Mouse (Mus musculus): ENCODE results near the gene Rbms2.
A peak's percentile ranks its signal among the peaks of the same experiment; 100 is the strongest.

The Rbms2 gene

DNA sequence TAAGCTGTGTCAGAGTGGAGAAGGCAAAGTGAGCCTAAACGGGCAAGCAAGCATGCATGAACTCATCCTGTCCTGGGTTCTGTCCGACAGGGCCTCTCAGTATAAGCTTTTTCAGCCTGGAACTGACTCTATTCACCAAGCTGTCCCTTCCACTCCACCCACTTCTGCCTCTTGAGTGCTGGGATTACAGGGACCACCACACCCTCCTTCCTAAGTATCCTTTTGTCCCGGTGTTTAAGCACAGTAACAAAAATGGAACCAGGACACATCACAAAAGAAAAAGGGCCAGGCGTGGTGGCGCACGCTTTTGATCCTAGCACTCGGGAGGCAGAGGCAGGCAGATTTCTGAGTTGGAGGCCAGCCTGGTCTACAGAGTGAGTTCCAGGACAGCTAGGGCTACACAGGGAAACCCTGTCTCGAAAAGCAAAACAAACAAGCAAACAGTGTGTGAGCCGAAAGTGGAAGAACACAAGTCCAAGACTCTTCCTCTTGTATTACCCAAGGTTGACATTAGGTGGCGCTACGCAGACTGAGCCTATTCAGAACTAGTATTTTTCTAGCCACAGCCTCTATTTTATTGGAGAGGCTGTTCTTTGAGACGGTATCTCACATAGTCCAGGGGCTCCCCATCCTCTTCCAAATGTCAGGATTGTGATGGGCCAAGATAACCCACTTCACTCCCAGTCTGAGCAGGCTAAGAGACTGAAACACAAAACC is 39.7 kb downstream of the Rbms2 start:
- peak; percentile 39 to 60 for DNase-seq (ENCODE audit: low spot score in 2 of 2)

DNA sequence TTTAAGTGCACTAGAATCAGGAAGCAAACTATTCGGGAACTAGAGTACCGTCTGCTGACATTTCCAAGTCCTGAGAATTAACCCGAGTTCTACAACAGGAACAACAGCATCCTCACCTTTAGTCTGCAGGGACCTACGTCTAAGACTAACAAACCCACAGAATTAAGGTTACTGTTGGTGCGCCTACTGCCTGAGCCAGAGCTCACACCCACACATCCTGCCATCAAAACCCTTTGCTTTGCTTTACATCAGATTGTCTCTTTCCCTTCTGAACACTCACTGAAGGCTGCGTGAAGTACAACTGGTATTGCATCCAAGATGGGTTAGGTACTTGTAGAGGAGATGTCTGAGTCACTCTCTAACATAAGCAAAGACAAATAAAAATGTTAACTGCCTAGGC is 44.7 kb downstream of the Rbms2 start:
- peak in 1 of 2 experiments; percentile 35 for DNase-seq (ENCODE audit: low spot score in 2 of 2)

DNA sequence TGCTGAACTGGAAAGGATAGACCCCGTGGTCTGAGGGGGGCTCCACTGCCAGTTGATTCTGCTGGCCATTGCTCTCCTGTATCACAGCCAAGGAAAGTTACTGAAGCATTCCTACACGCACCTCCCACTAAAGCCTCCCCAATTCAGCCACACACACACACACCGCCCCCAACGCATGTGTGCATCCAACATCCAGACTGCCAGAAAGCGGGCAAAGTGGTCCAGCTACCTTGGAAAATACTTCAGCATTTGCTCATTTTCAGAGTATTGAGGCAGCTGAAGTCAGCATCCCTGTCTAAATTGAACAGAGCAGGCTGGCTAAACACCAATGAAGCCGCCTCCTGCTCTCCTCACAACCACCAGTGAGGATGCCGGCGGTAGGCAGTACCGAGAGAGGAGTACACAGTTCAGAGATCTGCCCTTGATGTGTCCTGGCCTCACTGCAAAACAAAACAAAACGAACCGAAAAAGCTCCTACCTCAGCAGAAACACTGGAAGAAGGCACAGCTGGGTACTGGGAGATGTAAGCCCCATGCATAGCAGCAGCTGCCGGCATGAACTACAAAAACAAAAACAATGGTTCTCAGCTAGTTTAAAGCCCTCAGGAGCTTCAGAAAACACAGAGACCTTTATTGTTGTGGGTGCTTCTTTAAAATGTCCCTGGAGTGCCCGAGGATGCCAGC is 46.3 kb downstream of the Rbms2 start:
- peak; percentile 82 for DNase-seq (ENCODE audit: low spot score in 2 of 2)

DNA sequence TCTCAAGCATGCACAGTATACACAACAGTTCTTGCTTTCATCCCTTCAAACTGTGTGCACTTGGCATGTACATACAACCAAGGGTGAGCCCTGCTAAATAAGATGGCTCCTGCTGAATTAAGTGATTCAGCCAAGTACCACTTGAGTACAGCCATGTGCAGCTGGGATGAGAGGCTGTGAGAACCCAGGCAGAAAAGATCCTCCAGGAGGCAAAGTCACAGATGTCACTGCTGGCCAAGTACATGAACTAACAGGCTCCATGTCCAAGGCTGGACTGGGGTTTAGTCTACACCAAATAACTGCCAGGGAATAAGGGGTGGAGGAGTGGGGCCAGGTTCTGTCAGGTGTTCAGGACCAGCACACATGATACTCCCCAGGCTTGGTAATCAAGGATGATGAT is 48.3 kb downstream of the Rbms2 start:
- DNase-seq (ENCODE audit: low spot score in 2 of 2): no peak

DNA sequence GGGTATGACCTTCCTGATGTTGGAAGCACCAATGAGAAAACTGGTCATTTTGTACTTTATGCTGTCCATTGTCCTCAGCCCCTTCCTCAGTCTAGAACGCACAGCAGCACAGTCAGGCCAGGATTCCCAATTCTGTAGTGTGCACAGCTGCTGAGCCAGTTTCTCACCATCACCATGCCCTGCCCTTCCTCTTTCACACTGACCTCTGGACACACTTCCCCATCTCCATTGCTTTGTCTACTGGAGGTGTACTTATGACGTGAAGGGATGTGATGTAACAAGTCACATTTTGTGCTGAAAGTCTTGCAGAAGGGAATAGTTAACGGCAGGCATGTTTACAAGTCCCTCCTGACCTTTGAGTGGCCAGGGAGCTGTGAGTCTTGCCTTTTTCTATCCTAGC is 48.8 kb downstream of the Rbms2 start:
- no peak for DNase-seq (ENCODE audit: low spot score in 2 of 2)

DNA sequence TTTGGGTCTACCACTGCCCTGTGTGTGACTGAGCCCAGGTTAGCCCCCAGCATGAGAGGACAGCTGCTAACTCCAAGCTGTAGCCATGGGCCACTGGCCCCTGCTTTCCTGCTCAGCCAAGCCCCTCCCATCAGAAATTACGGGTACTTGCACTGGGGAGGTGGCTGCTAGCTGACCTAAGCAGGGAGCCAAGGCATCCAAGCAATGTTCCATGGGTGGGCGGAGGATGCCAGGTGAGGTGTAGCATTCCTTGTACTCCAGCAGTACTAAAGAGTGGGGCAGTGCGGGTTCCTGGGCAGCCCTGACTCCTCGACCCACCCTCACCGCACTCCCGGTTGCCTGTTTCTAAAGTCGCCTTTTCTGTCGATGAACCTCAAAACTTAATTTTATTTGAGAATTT is 52.0 kb downstream of the Rbms2 start:
- no peak for DNase-seq (ENCODE audit: low spot score in 2 of 2)

DNA sequence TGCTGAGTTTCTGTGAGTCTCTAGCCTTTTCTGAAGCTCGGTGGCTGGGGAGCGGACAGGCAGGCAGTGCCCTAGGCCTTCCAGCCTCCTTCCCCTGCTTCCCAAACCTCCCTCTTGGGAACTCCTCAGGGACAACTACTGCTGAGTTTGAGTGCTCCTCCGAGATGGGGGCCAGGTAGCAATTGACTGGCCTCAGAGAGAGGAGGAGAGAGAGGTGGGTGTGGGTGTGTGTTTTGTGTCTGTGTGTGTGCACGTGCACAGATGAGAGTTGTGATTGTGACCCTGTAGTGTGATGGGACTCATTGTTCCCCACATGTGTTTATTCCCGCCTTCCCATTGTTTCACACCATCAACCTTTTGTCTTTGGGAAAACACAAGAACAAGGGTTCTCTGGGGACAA is 52.6 kb downstream of the Rbms2 start:
- no peak for DNase-seq (ENCODE audit: low spot score in 2 of 2)

DNA sequence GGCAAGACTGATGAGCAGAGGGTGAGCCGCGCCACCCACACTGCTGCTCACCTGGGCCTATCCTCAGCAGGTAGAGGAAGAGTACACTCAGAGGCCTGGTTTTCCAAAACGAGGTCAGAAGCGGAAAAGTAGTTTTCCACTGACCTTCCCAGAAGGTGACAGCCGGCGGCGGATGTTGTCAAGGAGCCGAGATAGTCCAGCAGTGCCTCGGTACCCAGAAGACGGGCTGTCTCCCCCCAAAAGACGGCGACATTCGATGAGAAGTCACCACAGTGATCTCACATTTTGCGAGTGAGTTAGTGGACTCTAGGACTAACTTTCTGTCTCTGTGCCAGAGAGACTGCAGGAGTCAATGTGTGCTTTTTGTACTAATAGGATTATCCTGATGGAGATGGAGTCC is 54.1 kb downstream of the Rbms2 start:
- no peak for DNase-seq (ENCODE audit: low spot score in 2 of 2)

DNA sequence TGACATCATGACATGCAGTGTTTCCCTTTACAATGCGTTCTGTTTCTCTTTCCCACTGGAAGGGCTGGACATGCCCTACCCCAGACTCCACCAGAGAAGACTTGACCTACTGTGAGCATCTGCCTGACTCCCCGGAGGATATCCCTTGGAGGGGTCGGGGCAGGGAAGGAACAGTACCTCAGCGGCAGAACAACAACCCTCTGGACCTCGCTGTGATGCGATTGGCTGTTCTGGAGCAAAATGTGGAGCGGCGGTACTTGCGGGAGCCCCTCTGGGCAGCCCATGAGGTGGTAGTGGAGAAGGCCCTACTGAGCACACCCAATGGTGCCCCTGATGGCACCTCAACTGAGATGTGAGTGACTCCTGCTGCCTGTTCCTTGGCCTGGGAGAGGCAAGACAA is 55.3 kb downstream of the Rbms2 start:
- DNase-seq (ENCODE audit: low spot score in 2 of 2): no peak

DNA sequence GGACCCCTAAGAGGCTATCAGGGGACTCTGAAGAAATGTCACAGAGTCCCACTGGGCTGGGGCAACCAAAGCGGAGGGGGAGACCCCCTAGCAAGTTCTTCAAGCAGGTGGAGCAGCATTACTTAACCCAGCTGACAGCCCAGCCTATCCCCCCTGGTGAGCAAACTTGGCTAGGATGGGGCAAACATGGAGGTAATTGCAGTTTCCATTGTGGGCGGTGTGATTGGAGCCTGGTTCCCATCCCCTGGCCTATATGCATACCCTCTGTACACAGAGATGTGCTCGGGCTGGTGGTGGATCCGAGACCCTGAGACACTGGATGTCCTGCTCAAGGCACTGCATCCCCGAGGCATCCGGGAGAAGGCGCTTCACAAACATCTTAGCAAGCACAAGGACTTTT is 56.3 kb downstream of the Rbms2 start:
- DNase-seq (ENCODE audit: low spot score in 2 of 2): no peak

DNA sequence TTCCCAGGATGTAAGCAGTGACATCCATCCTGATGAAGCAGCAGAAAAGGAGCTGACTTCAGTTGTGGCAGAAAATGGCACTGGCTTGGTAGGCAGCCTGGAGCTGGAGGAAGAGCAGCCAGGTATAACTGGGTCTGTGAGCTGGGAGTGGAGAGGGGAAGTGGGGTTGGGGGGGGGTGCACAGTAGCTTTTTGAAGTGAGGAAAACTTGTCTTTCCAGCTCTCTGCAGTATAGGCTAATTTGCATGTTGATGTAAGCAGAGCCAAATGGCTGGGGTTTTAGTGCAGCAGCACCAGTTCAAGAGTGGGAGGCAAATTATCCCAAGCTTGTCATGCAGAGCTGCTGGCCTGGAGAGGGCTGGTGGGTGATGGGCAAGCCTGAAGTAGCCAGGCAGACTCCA is 68.9 kb downstream of the Rbms2 start:
- DNase-seq (ENCODE audit: low spot score in 2 of 2): no peak

DNA sequence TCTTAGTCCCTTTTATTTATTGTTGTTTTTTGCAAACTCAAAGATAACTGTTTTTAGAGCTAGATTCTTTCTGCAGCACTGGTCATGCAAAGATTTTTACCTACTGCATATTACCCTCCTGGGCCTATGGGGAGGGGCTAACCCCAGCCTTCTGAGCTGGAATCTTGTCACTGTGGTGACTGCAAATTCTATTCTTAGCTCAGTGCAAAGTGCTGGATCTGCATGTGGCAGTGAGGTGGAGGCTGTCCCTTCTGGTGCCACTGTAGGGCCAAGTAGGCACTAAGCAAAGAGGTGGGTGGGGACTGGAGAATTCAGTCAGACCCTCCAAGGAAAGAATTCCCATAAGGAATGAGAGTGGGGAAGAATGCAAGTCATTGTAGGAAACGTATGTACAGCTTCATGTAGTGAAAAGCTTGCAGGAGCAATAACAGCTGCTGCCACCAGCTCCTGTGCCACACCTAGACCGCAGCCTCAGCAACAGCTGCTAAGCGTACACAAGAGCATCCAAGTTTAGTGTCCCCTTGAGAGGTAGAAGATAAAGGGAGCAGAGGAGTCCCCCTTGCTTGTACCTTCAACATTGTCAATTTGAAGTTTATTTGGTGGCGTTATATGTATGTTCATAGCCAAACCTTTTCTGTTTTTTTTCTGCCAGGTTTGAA is 69.9 kb downstream of the Rbms2 start:
- DNase-seq (ENCODE audit: low spot score in 2 of 2): no peak

DNA sequence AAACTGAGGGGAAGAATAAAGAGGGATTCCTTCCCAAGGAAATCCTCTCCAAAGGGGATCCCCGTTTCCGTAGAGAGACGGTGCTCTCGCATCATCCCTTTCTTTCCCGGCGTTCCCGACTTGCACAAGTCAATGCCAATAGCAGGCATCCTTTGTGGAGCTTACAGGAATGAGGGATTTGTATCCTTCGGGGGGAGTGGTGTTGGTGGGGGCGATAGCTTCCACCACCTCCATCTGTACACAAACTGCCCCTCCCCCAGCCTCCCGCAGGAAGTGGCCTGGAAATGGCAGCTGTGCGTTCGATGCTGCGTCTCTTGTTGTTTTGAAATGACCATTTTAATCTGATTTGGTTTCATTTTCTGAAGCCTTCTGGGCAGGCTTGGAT is 82.5 kb downstream of the Rbms2 start:
- DNase-seq (ENCODE audit: low spot score in 2 of 2): peak; percentile 56 to 66

DNA sequence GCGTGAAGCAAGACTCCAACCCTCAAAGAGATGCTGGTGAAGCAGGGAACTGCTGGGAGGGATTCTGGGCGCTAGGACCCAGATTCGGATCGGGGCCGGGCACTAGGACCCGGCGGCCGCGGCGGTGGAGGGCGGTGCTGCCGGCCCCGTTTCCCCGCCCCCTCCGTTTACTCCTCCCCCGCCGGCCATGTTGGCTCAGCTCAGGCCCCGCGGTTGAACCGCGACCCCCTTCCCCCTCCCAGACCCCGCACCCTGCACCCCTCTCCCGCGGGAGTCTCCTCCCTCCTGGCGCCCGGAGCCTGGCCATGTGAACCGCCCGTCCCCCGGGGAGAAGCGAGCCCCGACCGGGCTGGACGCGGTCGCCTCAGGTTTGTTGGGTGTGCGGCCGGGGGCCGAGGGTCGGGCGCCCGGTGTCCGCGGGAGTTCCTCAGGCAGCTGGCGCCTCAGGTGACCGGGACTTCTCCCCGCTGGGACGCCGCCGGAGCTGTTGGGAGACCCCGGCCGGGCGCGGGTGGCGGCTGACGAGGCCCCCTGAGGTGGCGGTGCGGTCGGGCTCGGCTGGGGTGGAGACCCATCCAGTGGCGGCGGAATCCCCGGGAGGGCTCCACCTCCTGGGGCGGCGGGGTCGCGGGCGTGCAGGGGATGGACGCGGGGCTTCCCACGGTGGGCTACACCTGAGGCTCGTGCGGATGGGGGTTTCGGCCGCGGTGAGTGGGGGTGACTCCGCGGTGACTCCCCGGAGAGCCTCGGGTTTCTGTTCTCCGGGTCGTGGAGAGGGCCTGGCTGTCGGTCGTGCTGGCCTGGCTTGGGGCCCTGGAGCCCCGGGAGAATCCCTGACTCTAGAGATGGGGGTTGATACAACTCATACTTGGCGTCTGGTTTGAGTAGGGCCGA is 83.2 kb downstream of the Rbms2 start:
- peak; percentile 77 to 86 for DNase-seq (ENCODE audit: low spot score in 2 of 2)

DNA sequence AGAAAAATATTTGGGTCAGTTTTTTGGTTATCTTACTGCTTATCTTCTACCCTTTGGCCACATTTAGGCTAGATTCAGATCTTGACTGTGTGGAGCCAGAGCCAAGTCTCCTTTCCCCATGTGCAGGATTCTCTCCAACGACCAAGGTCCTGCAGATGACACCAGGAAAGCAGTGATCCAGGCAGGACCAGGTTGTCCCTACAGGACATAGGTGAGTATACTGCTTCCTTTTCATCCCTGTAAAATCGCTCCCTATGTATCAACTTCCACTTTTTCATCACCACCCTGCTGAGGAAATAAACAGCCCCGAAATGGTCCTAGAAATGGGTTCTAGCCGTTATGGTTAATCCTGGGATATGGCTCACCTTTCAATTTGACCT is 83.8 kb downstream of the Rbms2 start:
- DNase-seq (ENCODE audit: low spot score in 2 of 2): no peak

DNA sequence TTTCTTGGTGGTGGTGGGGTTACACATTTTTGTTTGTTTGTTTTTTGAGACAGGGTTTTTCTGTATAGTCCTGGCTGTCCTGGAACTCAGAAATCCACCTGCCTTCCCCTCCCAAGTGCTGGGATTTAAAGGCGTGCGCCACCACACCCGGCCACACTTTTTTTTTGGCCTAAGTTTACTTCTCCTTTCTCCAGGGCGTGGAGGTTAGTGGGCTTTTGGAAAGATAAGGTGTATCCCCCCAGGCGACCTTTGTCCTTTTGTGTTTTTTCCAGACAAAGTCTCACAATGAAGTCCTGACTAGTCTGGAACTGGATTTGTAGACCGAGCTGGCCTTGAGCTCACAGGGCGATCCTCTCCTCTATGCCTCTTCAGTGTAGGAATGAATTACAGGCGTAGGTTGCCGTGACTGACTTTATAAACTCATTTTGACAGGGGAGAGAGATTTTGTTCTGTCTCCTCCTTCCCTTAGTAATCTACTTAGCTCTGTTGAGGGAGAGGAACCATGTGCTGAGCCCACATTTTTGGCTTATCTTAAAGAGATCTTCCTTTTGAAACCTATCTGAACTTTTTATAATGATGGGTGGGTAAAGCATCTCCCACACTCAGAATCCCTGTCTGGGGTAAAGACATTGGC is 85.0 kb downstream of the Rbms2 start:
- DNase-seq (ENCODE audit: low spot score in 2 of 2): no peak

DNA sequence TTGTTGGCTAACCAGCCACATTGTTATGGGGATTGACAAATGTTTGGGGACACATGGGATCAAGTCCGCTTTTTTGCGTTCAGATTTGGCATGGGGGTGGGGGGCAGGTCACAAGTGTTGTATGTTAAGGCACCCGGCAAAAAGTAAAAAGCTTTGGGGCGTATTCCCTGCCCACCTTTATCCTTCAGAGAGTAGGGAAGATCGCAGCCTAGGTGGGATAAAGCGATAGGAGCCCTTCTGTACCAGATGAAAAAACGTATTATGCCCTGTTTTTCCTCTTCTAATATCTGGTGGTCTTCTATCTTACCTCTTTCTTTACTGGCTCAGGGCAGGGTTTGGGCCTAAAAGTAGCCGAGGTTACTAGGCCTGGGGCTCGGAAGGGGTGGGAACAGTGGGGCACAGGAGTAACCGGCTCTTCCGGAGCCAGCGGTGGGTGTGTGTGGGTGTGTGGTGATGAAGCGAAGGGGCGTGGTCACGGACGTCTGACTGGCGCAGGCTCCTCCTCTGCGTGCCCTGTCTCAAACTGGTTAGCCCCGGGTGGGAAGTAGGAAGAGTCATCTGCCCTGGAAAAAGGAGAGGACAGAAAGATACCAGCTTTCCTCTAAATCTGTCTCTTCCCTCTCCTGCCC is 85.6 kb downstream of the Rbms2 start:
- peak; percentile 56 to 65 for DNase-seq (ENCODE audit: low spot score in 2 of 2)

DNA sequence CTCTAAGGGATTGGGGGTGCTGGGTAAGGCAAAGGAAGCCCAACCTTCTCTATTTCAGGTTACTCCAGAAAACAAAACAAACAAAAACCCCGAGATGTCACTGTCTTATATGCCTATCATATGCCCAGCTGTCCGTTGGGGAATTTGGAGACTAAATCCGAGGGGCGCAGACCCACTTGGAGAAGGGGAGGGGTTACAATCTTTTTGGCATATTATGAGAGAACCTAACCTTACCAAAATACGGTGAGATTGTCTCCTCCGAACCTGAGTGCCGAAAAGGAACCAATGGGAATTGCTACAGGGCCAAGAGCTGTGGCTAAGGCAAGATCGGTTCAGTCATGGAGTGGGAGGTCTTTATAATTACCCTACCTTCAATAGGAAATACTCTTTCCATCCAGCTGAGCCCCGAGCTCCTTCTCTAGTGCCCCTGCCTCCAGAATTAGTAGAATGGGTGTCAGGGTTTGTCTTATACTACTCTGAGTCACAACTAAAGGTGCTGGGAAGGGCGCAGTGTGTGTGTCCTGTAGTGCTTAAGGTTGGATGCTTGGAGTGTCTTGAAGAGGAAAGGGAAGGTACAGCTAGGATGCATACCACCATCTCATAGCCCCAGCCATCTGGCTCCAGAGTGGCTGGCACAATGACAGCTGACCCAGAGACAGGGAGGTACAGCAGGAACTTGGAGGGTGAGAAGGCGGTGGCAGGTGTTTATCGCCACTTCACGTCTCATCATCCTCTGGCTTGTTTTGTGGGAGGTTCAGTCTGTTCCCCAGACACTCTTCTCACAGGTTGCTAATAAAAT is 86.4 kb downstream of the Rbms2 start:
- peak in 1 of 2 experiments; percentile 26 for DNase-seq (ENCODE audit: low spot score in 2 of 2)

DNA sequence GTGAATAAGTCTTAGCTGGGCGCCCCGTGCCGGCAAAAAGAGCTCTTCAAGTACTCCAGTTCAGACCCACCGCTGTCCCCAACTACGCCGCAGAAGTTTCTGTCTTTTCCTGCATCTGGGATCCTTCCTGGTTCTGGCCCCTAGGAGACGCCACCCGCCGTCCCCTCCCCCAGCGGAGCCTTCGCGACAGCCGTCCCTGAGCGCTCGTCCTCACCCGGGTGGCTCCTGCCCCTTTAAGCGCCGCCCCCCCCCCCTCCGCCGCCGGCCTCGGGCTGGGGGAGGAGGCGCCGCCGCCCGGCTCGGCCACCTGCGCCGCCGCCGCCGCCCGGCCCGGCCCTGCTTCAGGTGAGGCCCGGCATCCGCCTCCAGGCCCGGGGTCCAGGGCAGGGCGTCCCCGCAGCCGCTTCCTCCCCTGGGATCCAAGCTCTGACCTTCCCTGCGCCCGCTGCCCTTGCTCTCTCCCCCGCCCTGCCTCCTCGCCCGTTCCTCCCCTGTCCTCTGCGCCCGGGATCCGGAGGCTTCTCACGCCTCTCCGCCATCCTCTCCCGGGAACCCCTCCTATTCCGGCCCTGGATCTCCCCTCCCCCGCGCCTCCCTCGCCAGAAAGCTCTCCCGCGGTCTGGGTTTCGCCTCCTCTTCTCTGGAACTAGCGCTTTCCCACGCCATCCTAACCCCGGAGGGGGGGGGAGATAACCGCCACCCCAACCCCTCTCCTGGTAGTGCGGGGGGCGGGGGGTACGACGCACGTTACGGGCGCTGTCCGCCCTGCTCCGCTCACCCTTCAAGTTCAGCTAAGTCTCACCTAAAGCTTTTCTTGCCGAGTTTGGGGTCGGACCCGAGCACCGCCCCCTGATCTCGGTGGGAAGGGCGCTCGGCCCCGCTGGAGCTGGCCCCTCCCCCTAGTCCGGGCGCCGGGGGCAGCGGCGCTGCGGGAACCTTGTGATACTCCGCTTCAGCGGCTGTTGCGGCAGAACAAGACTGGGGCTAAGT is 87.3 kb downstream of the Rbms2 start:
- DNase-seq (ENCODE audit: low spot score in 2 of 2): peak; percentile 70 to 72

Data from right cerebral cortex, adult 2 months (tissue).